Comparison of ENCODE assay signal across 26 mouse cellular contexts in the genomic region with DNA sequence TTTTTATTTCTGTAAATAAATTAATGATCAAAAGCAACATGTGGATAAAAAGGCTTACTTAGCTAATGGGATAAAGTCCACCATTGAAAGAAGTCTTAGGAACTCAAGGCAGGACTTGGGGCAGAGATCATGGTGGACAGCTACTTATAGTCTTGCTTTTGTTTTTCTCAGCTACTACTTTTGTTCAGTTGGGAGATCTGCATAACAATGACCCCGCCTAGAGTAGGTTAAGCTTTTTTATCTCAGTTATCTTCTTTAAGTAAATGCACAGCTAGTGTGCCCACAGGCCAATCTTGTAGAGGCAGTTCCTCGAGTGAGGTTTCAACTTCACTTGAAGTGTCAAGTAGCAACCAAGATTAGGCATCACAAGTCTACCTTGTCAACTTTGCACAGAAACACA.
"Had no signal": no experiment of that assay in that cellular context is flagged by ENCODE, and none has a peak within 500 bp of the region (broad histone marks: within the 10 kb centered on the region; RNA-seq: fewer than 3 reads in every experiment).

No protein-coding gene starts in this region.

- H3K9ac ChIP-seq: heart, embryonic 12.5 days; hindbrain, embryonic 12.5 days; hindbrain, embryonic 14.5 days; intestine, embryonic 15.5 days; limb, embryonic 12.5 days; liver, embryonic 13.5 days had no signal

- H3K9me3 ChIP-seq: heart, embryonic 10.5 days; heart, embryonic 12.5 days; hindbrain, embryonic 10.5 days; hindbrain, embryonic 12.5 days; intestine, embryonic 15.5 days; limb, embryonic 10.5 days; limb, embryonic 12.5 days; liver, embryonic 13.5 days had no signal

- H3K4me2 ChIP-seq: heart, embryonic 12.5 days; hindbrain, embryonic 12.5 days; hindbrain, embryonic 14.5 days; intestine, embryonic 15.5 days; limb, embryonic 12.5 days; liver, embryonic 11.5 days; liver, embryonic 13.5 days had no signal

- H3K4me3 ChIP-seq: heart, embryonic 10.5 days; heart, embryonic 12.5 days; hindbrain, embryonic 10.5 days; hindbrain, embryonic 12.5 days; intestine, embryonic 15.5 days; layer of hippocampus, adult 2 months; left cerebral cortex, adult 2 months; limb, embryonic 10.5 days; limb, embryonic 12.5 days; liver, embryonic 13.5 days had no signal

- H3K27me3 ChIP-seq: heart, embryonic 12.5 days; hindbrain, embryonic 12.5 days; intestine, embryonic 15.5 days; limb, embryonic 12.5 days; liver, embryonic 13.5 days had no signal

- H3K36me3 ChIP-seq: heart, embryonic 10.5 days; heart, embryonic 12.5 days; hindbrain, embryonic 10.5 days; hindbrain, embryonic 12.5 days; intestine, embryonic 15.5 days; limb, embryonic 10.5 days; limb, embryonic 12.5 days; liver, embryonic 13.5 days had no signal

- ATAC-seq: hindbrain, embryonic 16.5 days; inflammation-experienced regulatory T-cells, adult 6 months; intestine, embryonic 15.5 days; intestine, postnatal 0 days had no signal

- DNase-seq: gastrocnemius, postnatal 14 days; gastrocnemius, postnatal 36 days; heart, adult 11 months; heart, postnatal 10 days; heart, postnatal 4 days; kidney, adult 18-20 months; kidney, adult 8-10 months; kidney, postnatal 10 days; kidney, postnatal 25 days; kidney, postnatal 4 days; liver; liver, embryonic 13.5 days had no signal

- H3K27ac ChIP-seq: heart, embryonic 10.5 days; hindbrain, embryonic 10.5 days; hindbrain, embryonic 12.5 days; hindbrain, embryonic 14.5 days; intestine, embryonic 15.5 days; layer of hippocampus, adult 2 months; left cerebral cortex, adult 2 months; limb, embryonic 10.5 days; limb, embryonic 12.5 days; liver, embryonic 13.5 days had no signal

- H3K4me1 ChIP-seq: heart, embryonic 10.5 days; heart, embryonic 12.5 days; hindbrain, embryonic 10.5 days; hindbrain, embryonic 12.5 days; intestine, embryonic 15.5 days; limb, embryonic 10.5 days; limb, embryonic 12.5 days; liver, embryonic 13.5 days had no signal
